Mouse (Mus musculus): ENCODE measurements at regions not wholly inside any gene's neighbourhood (a gene's known extent, or its start where the extent isn't known, plus 50 kb on each side); places are given as distances from the start of the nearest gene placed in this dataset.

DNA sequence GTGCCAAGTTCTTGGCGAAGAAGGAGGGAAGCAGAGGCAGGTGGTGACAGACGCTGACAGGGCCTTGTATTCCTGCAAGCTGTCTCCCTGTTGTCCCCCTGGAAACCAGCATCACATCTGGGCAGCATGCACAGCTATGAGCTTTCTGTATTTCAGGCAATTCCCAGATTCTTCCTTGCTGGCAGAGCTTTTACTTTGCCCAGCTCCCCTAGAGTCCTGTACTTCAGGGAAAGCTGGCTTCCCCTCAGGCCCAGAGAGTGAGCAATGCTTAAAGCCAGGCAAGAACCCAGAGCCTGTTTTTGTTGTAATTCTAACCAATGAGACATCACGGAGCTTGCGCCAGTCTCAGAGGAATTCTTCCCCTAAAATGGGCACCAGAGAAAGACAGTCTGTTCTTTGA, 238.3 kb upstream of the Gm4791 start:
- H3K79me2 ChIP-seq (replicated peaks; ENCODE audit: control insufficient read depth, insufficient read depth, low read length), result no peaks in the 10 kb centered on the region
- no peak overlapping the region for H3K4me3 ChIP-seq
- WGBS, result 55% methylated on average over 4 of the region's 4 CpGs
- no peaks in the 10 kb centered on the region for H3K36me3 ChIP-seq (ENCODE audit: control insufficient read depth, insufficient read depth, low read length)
- no peak overlapping the region for H3K27ac ChIP-seq
- DNase-seq, result no peak
- H3K9ac ChIP-seq (ENCODE audit: low read depth, low read length), result no peak overlapping the region
- no peaks in the 10 kb centered on the region for H3K4me1 ChIP-seq (ENCODE audit: control insufficient read depth, insufficient read depth, low read length)
- intact Hi-C loops (cut with DNase I), result no loop called here
- TF ChIP-seq POLR2A (IDR thresholded peaks at IDR 0.05; ENCODE audit: insufficient read depth, low read depth, low read length) (no peak), EP300 (IDR thresholded peaks at IDR 0.05; ENCODE audit: insufficient read depth, low read depth, low read length) (no peak), CTCF (IDR thresholded peaks at IDR 0.05) (no peak)
- no peaks in the 10 kb centered on the region for H3K27me3 ChIP-seq (ENCODE audit: control insufficient read depth, insufficient read depth, low read length)

DNA sequence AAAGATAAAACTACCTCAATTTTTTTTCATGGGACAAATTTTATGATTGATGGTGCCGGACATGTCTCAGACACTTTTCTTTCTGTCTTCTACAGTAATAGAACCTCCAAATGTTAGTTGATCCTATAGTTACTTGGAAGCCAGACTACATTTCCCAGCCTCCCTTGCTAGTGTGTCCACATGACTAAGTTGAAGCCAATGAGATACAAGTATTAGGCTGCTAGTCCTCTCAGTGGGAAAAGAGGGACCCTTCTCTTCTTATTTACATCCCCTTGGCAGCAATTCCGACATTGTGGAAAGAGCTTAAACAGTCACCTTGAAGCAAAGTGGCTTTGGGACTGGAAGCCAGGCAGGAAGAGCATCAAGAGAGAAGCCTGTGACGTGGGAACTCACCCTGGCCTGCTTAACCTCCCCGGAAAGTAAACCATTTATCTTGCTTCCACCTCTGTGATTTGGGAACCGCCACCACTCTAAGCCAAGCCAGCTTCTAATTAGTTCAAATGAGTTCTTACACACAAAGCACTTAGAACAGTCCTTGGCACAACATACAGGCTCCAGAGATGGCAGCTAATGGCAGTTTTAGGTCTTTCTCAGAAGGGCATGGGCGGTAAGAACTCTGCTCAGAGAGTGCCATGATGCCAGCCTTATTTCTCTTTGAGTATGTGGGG, 241.4 kb upstream of the Gm4791 start:
- Histone ChIP-seq H3K27ac (no peak overlapping the region), H3K4me3 (no peak overlapping the region), H3K27me3 (ENCODE audit: control insufficient read depth, insufficient read depth, low read length) (no peaks in the 10 kb centered on the region), H3K4me1 (ENCODE audit: control insufficient read depth, insufficient read depth, low read length) (no peaks in the 10 kb centered on the region), H3K79me2 (replicated peaks; ENCODE audit: control insufficient read depth, insufficient read depth, low read length) (no peaks in the 10 kb centered on the region), H3K9ac (ENCODE audit: low read depth, low read length) (no peak overlapping the region), H3K36me3 (ENCODE audit: control insufficient read depth, insufficient read depth, low read length) (no peaks in the 10 kb centered on the region)
- TF ChIP-seq CTCF (IDR thresholded peaks at IDR 0.05), result no peak
- TF ChIP-seq POLR2A (IDR thresholded peaks at IDR 0.05; ENCODE audit: insufficient read depth, low read depth, low read length), result no peak
- TF ChIP-seq EP300 (IDR thresholded peaks at IDR 0.05; ENCODE audit: insufficient read depth, low read depth, low read length), result no peak
- intact Hi-C loops (cut with DNase I), result no loop called here
- WGBS, result 63% methylated on average over 6 of the region's 6 CpGs
- no peak for DNase-seq

DNA sequence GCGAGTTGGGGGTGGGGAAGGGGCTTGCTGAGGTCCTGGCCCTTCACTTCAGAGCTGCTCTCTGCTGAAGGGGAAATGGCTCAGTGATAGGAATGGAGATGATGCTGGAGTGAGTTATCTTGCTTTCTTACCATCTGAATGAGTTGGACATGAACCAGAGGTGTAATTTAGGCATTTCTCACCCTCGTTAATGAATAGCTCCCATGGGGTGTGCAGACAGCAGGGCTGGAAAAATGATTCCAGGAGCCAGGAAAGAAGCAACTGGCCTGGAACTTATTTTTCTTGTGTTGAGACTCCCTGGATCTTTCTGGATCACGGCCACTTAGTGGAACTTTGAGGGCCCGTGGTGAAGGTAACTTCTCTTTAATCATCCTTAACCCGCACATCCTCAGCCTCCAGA, 246.6 kb upstream of the Gm4791 start:
- intact Hi-C loops (cut with DNase I), result no loop called here
- no peaks in the 10 kb centered on the region for H3K36me3 ChIP-seq (ENCODE audit: control insufficient read depth, insufficient read depth, low read length)
- 40% methylated on average over 5 of the region's 5 CpGs for WGBS
- no peaks in the 10 kb centered on the region for H3K4me1 ChIP-seq (ENCODE audit: control insufficient read depth, insufficient read depth, low read length)
- no peak for DNase-seq
- H3K27me3 ChIP-seq (ENCODE audit: control insufficient read depth, insufficient read depth, low read length), result no peaks in the 10 kb centered on the region
- H3K4me3 ChIP-seq, result no peak overlapping the region
- TF ChIP-seq POLR2A (IDR thresholded peaks at IDR 0.05; ENCODE audit: insufficient read depth, low read depth, low read length) (no peak), CTCF (IDR thresholded peaks at IDR 0.05) (no peak), EP300 (IDR thresholded peaks at IDR 0.05; ENCODE audit: insufficient read depth, low read depth, low read length) (no peak)
- no peak overlapping the region for H3K27ac ChIP-seq
- H3K9ac ChIP-seq (ENCODE audit: low read depth, low read length), result no peak overlapping the region
- no peaks in the 10 kb centered on the region for H3K79me2 ChIP-seq (replicated peaks; ENCODE audit: control insufficient read depth, insufficient read depth, low read length)

DNA sequence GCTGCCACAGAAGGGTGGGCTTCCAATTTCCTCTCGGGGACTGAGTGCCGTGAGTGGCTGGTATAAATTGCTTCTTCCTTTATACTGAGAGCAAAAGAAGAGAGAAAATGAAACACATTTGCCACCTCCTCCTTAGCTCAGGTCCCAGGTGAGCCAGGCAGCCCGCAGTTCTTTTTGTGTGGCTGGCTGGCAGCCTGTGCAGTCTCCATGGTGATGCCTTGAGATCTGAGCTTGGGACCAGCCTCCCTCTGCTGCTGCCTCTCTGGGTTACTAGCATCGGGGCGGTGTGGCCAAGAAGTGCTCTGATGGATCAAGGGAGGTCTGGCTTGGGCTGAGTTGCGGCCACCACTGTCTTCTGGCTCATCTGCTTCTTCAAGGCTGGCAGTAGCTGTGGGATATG, 249.1 kb upstream of the Gm4791 start:
- H3K4me3 ChIP-seq, result no peak overlapping the region
- no peak for DNase-seq
- H3K79me2 ChIP-seq (replicated peaks; ENCODE audit: control insufficient read depth, insufficient read depth, low read length), result no peaks in the 10 kb centered on the region
- intact Hi-C loops (cut with DNase I), result no loop called here
- no peak for TF ChIP-seq CTCF (IDR thresholded peaks at IDR 0.05)
- TF ChIP-seq EP300 (IDR thresholded peaks at IDR 0.05; ENCODE audit: insufficient read depth, low read depth, low read length), result no peak
- no peak for TF ChIP-seq POLR2A (IDR thresholded peaks at IDR 0.05; ENCODE audit: insufficient read depth, low read depth, low read length)
- H3K27ac ChIP-seq, result no peak overlapping the region
- no peak overlapping the region for H3K9ac ChIP-seq (ENCODE audit: low read depth, low read length)
- WGBS, result 75% methylated on average over 6 of the region's 6 CpGs
- H3K4me1 ChIP-seq (ENCODE audit: control insufficient read depth, insufficient read depth, low read length), result no peaks in the 10 kb centered on the region
- H3K36me3 ChIP-seq (ENCODE audit: control insufficient read depth, insufficient read depth, low read length), result no peaks in the 10 kb centered on the region
- no peaks in the 10 kb centered on the region for H3K27me3 ChIP-seq (ENCODE audit: control insufficient read depth, insufficient read depth, low read length)

DNA sequence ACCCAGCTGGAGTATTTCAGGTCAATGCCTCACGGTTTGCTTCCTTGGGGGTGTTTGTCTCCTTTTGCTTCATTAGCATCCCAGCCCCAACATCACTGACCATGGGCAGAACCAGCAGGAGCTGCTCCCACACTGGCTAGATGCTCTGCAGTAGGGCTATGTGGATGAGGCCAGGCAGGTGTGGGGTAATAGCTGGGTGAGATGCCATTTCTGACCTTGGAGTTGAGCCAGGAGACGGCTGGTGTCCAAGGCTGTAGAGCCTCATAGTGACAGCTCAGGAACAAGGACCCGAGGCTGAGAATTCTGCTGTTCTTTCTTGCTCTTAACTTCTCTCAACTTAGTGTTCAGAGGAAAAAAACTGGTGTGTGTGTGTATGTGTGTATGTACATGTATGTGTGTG, 252.3 kb upstream of the Gm4791 start:
- no peak overlapping the region for H3K4me3 ChIP-seq
- TF ChIP-seq EP300 (IDR thresholded peaks at IDR 0.05; ENCODE audit: insufficient read depth, low read depth, low read length) (no peak), CTCF (IDR thresholded peaks at IDR 0.05) (no peak), POLR2A (IDR thresholded peaks at IDR 0.05; ENCODE audit: insufficient read depth, low read depth, low read length) (no peak)
- H3K27ac ChIP-seq, result no peak overlapping the region
- DNase-seq, result no peak
- no peaks in the 10 kb centered on the region for H3K79me2 ChIP-seq (replicated peaks; ENCODE audit: control insufficient read depth, insufficient read depth, low read length)
- no peaks in the 10 kb centered on the region for H3K4me1 ChIP-seq (ENCODE audit: control insufficient read depth, insufficient read depth, low read length)
- H3K9ac ChIP-seq (ENCODE audit: low read depth, low read length), result no peak overlapping the region
- H3K36me3 ChIP-seq (ENCODE audit: control insufficient read depth, insufficient read depth, low read length), result no peaks in the 10 kb centered on the region
- intact Hi-C loops (cut with DNase I), result no loop called here
- 36% methylated on average over 3 of the region's 3 CpGs for WGBS
- H3K27me3 ChIP-seq (ENCODE audit: control insufficient read depth, insufficient read depth, low read length), result no peaks in the 10 kb centered on the region

DNA sequence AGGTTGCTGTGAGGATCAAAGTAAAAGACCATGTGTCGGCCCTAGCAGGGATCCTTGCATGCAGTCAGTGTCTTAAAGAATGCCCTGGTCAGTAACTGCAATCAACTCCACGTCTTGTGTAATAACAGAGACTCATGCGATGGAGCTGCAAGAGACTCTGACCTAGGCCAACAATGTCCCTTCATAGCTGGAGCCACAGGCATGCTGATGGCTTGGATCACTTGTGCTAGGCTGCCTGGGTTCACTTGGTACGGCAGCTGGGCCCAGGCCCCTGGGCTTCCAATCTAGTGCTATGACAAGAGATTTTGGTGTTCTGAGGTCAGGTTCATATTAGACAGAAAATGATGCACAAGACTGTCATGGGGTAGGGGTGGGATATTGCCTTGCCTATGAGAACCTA, 258.0 kb upstream of the Gm4791 start:
- intact Hi-C loops (cut with DNase I), result no loop called here
- TF ChIP-seq CTCF (IDR thresholded peaks at IDR 0.05), result no peak
- no peak for TF ChIP-seq POLR2A (IDR thresholded peaks at IDR 0.05; ENCODE audit: insufficient read depth, low read depth, low read length)
- no peak for TF ChIP-seq EP300 (IDR thresholded peaks at IDR 0.05; ENCODE audit: insufficient read depth, low read depth, low read length)
- H3K79me2 ChIP-seq (replicated peaks; ENCODE audit: control insufficient read depth, insufficient read depth, low read length), result no peaks in the 10 kb centered on the region
- H3K4me3 ChIP-seq, result no peak overlapping the region
- H3K4me1 ChIP-seq (ENCODE audit: control insufficient read depth, insufficient read depth, low read length), result no peaks in the 10 kb centered on the region
- no peak overlapping the region for H3K27ac ChIP-seq
- no peaks in the 10 kb centered on the region for H3K27me3 ChIP-seq (ENCODE audit: control insufficient read depth, insufficient read depth, low read length)
- no peaks in the 10 kb centered on the region for H3K36me3 ChIP-seq (ENCODE audit: control insufficient read depth, insufficient read depth, low read length)
- WGBS, result 83% methylated on average over 4 of the region's 4 CpGs
- no peak overlapping the region for H3K9ac ChIP-seq (ENCODE audit: low read depth, low read length)
- DNase-seq, result no peak
